Comparison of ENCODE assay signal across 8 mouse cellular contexts in genomic region chrX:59134166-59134861, GRCm38 (mm10).
DNase-seq lines count a peak whose midpoint lies in the region; ATAC-seq and TF ChIP-seq lines count a peak whose summit lies in the region.

No protein-coding gene starts in this region.

- peak overlapping the region; percentile 64 for H3K4me3 ChIP-seq in erythroblast, embryonic 14.5 days (replicated peaks)
- peak overlapping the region; percentile 56 for H3K4me3 ChIP-seq in forebrain, embryonic 13.5 days
- peak overlapping the region; percentile 55 for H3K4me3 ChIP-seq in hindbrain, embryonic 14.5 days (replicated peaks; ENCODE audit: low read length)
- peak overlapping the region; percentile 49 for H3K4me3 ChIP-seq in stomach, postnatal 0 days (ENCODE audit: low read depth, low read length)

- DNase-seq in brain, adult 2 months (ENCODE audit: low read depth, low spot score), result peak; percentile 57
- DNase-seq in hindbrain, embryonic 14.5 days (ENCODE audit: low spot score), result peak; percentile 24
- peak; percentile 4 to 46 for DNase-seq in left cerebral cortex, postnatal 10 days (ENCODE audit: extremely low spot score in 1 of 2, low spot score in 2 of 2)
- peak; percentile 57 for DNase-seq in neural tube, embryonic 10.5 days (ENCODE audit: extremely low spot score, low spot score)
- DNase-seq in stomach, postnatal 0 days (ENCODE audit: low spot score), result peak; percentile 24

- H3K4me2 ChIP-seq in forebrain, embryonic 13.5 days, result peak overlapping the region; percentile 63
- H3K4me2 ChIP-seq in hindbrain, embryonic 14.5 days (replicated peaks), result peak overlapping the region; percentile 63
- peak overlapping the region; percentile 58 for H3K4me2 ChIP-seq in stomach, postnatal 0 days (replicated peaks; ENCODE audit: low read depth)

- 19% methylated on average over 37 of the region's 75 CpGs for WGBS in forebrain, embryonic 13.5 days
- WGBS in hindbrain, embryonic 14.5 days, result 24% methylated on average over 43 of the region's 75 CpGs
- 8% methylated on average over 47 of the region's 75 CpGs for WGBS in stomach, postnatal 0 days

- peak overlapping the region; percentile 69 for H3K9ac ChIP-seq in forebrain, embryonic 13.5 days
- H3K9ac ChIP-seq in hindbrain, embryonic 14.5 days, result peak overlapping the region; percentile 58
- peak overlapping the region; percentile 0; the same call in 1 of the 2 replicates for H3K9ac ChIP-seq in stomach, postnatal 0 days (ENCODE audit: low read length)

- intact Hi-C loops in left cerebral cortex, postnatal 10 days (cut with DNase I), result loop anchor here (10.0 kb wide), 3 partner anchors 320 to 510 kb away; no protein-coding TSS in a partner anchor

- H3K9me3 ChIP-seq in erythroblast, embryonic 14.5 days (ENCODE audit: control insufficient read depth, low read length), result peaks cover 5% of the 10 kb centered on the region; the same call in 1 of the 2 replicates
- no peaks in the 10 kb centered on the region for H3K9me3 ChIP-seq in forebrain, embryonic 13.5 days (replicated peaks)
- H3K9me3 ChIP-seq in hindbrain, embryonic 14.5 days (ENCODE audit: control insufficient read depth, low read length), result no peaks in the 10 kb centered on the region
- H3K9me3 ChIP-seq in stomach, postnatal 0 days (ENCODE audit: control insufficient read depth, low read length), result no peaks in the 10 kb centered on the region

- H3K27ac ChIP-seq in forebrain, embryonic 13.5 days, result peak overlapping the region; percentile 53
- peak overlapping the region; percentile 26; the same call in 1 of the 2 replicates for H3K27ac ChIP-seq in hindbrain, embryonic 14.5 days
- H3K27ac ChIP-seq in stomach, postnatal 0 days (replicated peaks), result no peak overlapping the region

- H3K4me1 ChIP-seq in erythroblast, embryonic 14.5 days (ENCODE audit: control insufficient read depth), result no peaks in the 10 kb centered on the region
- H3K4me1 ChIP-seq in forebrain, embryonic 13.5 days, result no peaks in the 10 kb centered on the region
- H3K4me1 ChIP-seq in hindbrain, embryonic 14.5 days (replicated peaks; ENCODE audit: control insufficient read depth, insufficient read depth, low read length), result no peaks in the 10 kb centered on the region
- H3K4me1 ChIP-seq in stomach, postnatal 0 days (replicated peaks; ENCODE audit: control insufficient read depth, insufficient read depth), result no peaks in the 10 kb centered on the region

- no peaks in the 10 kb centered on the region for H3K36me3 ChIP-seq in erythroblast, embryonic 14.5 days (ENCODE audit: control insufficient read depth)
- H3K36me3 ChIP-seq in forebrain, embryonic 13.5 days (ENCODE audit: poor library complexity, severe bottlenecking), result no peaks in the 10 kb centered on the region
- H3K36me3 ChIP-seq in hindbrain, embryonic 14.5 days (replicated peaks; ENCODE audit: control insufficient read depth, insufficient read depth), result no peaks in the 10 kb centered on the region
- H3K36me3 ChIP-seq in stomach, postnatal 0 days (ENCODE audit: control insufficient read depth, insufficient read depth, low read length), result no peaks in the 10 kb centered on the region

- TF ChIP-seq CTCF in stomach, postnatal 0 days (IDR thresholded peaks at IDR 0.05; ENCODE audit: low read depth), result no peak

- ATAC-seq in erythroblast, adult 5-6 weeks (replicated peaks; ENCODE audit: low FRiP score, poor library complexity, severe bottlenecking), result no peak
- peak; percentile 86 for ATAC-seq in forebrain, embryonic 13.5 days
- peak; percentile 82 for ATAC-seq in hindbrain, embryonic 14.5 days (ENCODE audit: low FRiP score)
- ATAC-seq in stomach, postnatal 0 days (ENCODE audit: low FRiP score, low TSS enrichment), result peak; percentile 54

- no peak for TF ChIP-seq EP300 in stomach, postnatal 0 days (optimal IDR thresholded peaks at IDR 0.05)

- peaks cover 23% of the 10 kb centered on the region for H3K27me3 ChIP-seq in erythroblast, embryonic 14.5 days (ENCODE audit: control insufficient read depth)
- no peaks in the 10 kb centered on the region for H3K27me3 ChIP-seq in forebrain, embryonic 13.5 days
- H3K27me3 ChIP-seq in hindbrain, embryonic 14.5 days (ENCODE audit: control insufficient read depth, insufficient read depth, low read length), result no peaks in the 10 kb centered on the region
- no peaks in the 10 kb centered on the region for H3K27me3 ChIP-seq in stomach, postnatal 0 days (ENCODE audit: control insufficient read depth, insufficient read depth, low read length)

Comparison
In these comparisons a context has a peak if more than half of its experiments do, and no peak if none do; other contexts are left out.
1. H3K9ac ChIP-seq: peak in every context shown above with its lines; median percentile 69 in forebrain, embryonic 13.5 days; 58 in hindbrain, embryonic 14.5 days; 0 in stomach, postnatal 0 days.